In genomic region chr4:95215187-95215586, GRCm38 (mm10) we compare ENCODE assay signal across 15 mouse cellular contexts.
DNase-seq lines count a peak whose midpoint lies in the region; ATAC-seq and TF ChIP-seq lines count a peak whose summit lies in the region.
"Had no signal": no experiment of that assay in that cellular context is flagged by ENCODE, and none has a peak within 500 bp of the region (broad histone marks: within the 10 kb centered on the region; RNA-seq: fewer than 3 reads in every experiment).

No protein-coding gene starts in this region.

- no peaks in the 10 kb centered on the region for H3K36me3 ChIP-seq in macrophage (ENCODE audit: inconsistent target)
- H3K36me3 ChIP-seq in stomach, postnatal 0 days (ENCODE audit: control insufficient read depth, insufficient read depth, low read length), result no peaks in the 10 kb centered on the region
- H3K36me3 ChIP-seq in hindbrain, embryonic 16.5 days (ENCODE audit: control insufficient read depth, insufficient read depth, low read length), result no peaks in the 10 kb centered on the region
- H3K36me3 ChIP-seq: limb, embryonic 12.5 days; neural tube, embryonic 13.5 days had no signal

- peak; percentile 24 for DNase-seq in lung, postnatal 14 days
- no peak for DNase-seq in lung, postnatal 10 days
- DNase-seq in stomach, postnatal 0 days (ENCODE audit: low spot score), result peak; percentile 10
- DNase-seq in left cerebral cortex, postnatal 14 days (ENCODE audit: low spot score in 2 of 2), result no peak
- DNase-seq in kidney, adult 8-10 months, result no peak
- DNase-seq: heart, postnatal 14 days; kidney, adult 11 months; right cerebral cortex, adult 18-20 months; thymus, postnatal 36 days had no signal

- peak overlapping the region; percentile 99 for H3K27ac ChIP-seq in macrophage
- H3K27ac ChIP-seq in stomach, postnatal 0 days (replicated peaks), result no peak overlapping the region
- H3K27ac ChIP-seq in hindbrain, embryonic 16.5 days (ENCODE audit: low read depth, low read length), result no peak overlapping the region
- H3K27ac ChIP-seq: layer of hippocampus, adult 2 months; limb, embryonic 12.5 days; neural tube, embryonic 13.5 days had no signal

- peaks cover 9% of the 10 kb centered on the region; the same call in 1 of the 2 replicates for H3K79me2 ChIP-seq in macrophage (ENCODE audit: inconsistent target)

- no peak overlapping the region for H3K9ac ChIP-seq in stomach, postnatal 0 days (ENCODE audit: low read length)
- no peak overlapping the region for H3K9ac ChIP-seq in hindbrain, embryonic 16.5 days (ENCODE audit: low read depth, low read length)
- H3K9ac ChIP-seq: limb, embryonic 12.5 days; neural tube, embryonic 13.5 days had no signal

- no peak for TF ChIP-seq EP300 in stomach, postnatal 0 days (optimal IDR thresholded peaks at IDR 0.05)

- peak overlapping the region; percentile 31 for H3K4me3 ChIP-seq in macrophage (ENCODE audit: inconsistent target)
- H3K4me3 ChIP-seq in stomach, postnatal 0 days (ENCODE audit: low read depth, low read length), result no peak overlapping the region
- no peak overlapping the region for H3K4me3 ChIP-seq in hindbrain, embryonic 16.5 days (ENCODE audit: low read length)
- H3K4me3 ChIP-seq: layer of hippocampus, adult 2 months; limb, embryonic 12.5 days; neural tube, embryonic 13.5 days had no signal

- peak; percentile 76 for ATAC-seq in granulocyte monocyte progenitor cell, adult 5-6 weeks (replicated peaks; ENCODE audit: poor library complexity, severe bottlenecking)
- ATAC-seq in stomach, postnatal 0 days (ENCODE audit: low FRiP score, low TSS enrichment), result no peak
- no peak for ATAC-seq in hindbrain, embryonic 16.5 days

- WGBS in macrophage (ENCODE audit: missing documents), result 1% methylated on average over 7 of the region's 7 CpGs
- 85% methylated on average over 7 of the region's 7 CpGs for WGBS in stomach, postnatal 0 days
- WGBS in hindbrain, embryonic 16.5 days, result 93% methylated on average over 7 of the region's 7 CpGs

- intact Hi-C loops in left cerebral cortex, postnatal 14 days (cut with DNase I), result no loop called here

- TF ChIP-seq CTCF in stomach, postnatal 0 days (IDR thresholded peaks at IDR 0.05; ENCODE audit: low read depth), result no peak

- no peak overlapping the region for H3K4me2 ChIP-seq in stomach, postnatal 0 days (replicated peaks; ENCODE audit: low read depth)
- H3K4me2 ChIP-seq in hindbrain, embryonic 16.5 days (ENCODE audit: low read length), result no peak overlapping the region
- H3K4me2 ChIP-seq: limb, embryonic 12.5 days; neural tube, embryonic 13.5 days had no signal

- no peaks in the 10 kb centered on the region for H3K4me1 ChIP-seq in stomach, postnatal 0 days (replicated peaks; ENCODE audit: control insufficient read depth, insufficient read depth)
- H3K4me1 ChIP-seq in hindbrain, embryonic 16.5 days (ENCODE audit: control insufficient read depth, insufficient read depth, low read depth, low read length), result no peaks in the 10 kb centered on the region
- H3K4me1 ChIP-seq: limb, embryonic 12.5 days; neural tube, embryonic 13.5 days had no signal

- H3K27me3 ChIP-seq in stomach, postnatal 0 days (ENCODE audit: control insufficient read depth, insufficient read depth, low read length), result no peaks in the 10 kb centered on the region
- no peaks in the 10 kb centered on the region for H3K27me3 ChIP-seq in hindbrain, embryonic 16.5 days (replicated peaks; ENCODE audit: control insufficient read depth, insufficient read depth, low read length)
- H3K27me3 ChIP-seq: limb, embryonic 12.5 days; neural tube, embryonic 13.5 days had no signal

- no peaks in the 10 kb centered on the region for H3K9me3 ChIP-seq in stomach, postnatal 0 days (ENCODE audit: control insufficient read depth, low read length)
- H3K9me3 ChIP-seq in hindbrain, embryonic 16.5 days (ENCODE audit: control insufficient read depth, low read length), result no peaks in the 10 kb centered on the region
- H3K9me3 ChIP-seq: limb, embryonic 12.5 days; neural tube, embryonic 13.5 days had no signal

Comparison
In these comparisons a context has a peak if more than half of its experiments do, and no peak if none do; other contexts are left out.
1. DNase-seq: peak in lung, postnatal 14 days (single experiment) and stomach, postnatal 0 days (single experiment); none in lung, postnatal 10 days (single experiment), left cerebral cortex, postnatal 14 days (0 of 2) and kidney, adult 8-10 months (0 of 2).